Mouse (Mus musculus): Measurements from ENCODE around the gene Olfr113. TPM values are rescaled to one million over a fixed set of nuclear protein-coding genes. Genes with fewer than 3 reads are reported as not detected.
"Not testable (repeated sequence)": the region's sequence is repeated elsewhere in the genome, so short reads cannot be mapped to it uniquely, and the experiment has no call there.

The Olfr113 gene
- not detected for total RNA-seq (2022)

DNA sequence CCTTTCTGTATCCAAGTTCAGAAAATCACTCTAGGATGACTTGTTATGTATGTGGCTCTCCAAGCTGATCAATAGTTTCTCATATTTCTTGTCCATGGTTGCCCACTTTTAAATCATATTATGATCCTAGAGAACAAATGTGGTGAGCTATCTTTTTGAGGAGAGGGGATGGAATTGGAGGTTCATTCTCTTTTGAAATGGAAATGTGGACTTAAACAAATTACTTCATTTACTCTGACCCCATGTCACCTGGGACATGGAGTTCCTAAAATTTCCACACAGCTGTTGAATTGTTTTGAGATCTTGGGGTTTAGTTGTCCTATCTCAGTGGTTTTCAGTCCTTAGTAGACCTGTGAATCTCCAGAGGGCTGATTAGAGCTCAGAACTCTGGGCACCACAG, at the start of gene Olfr113:
Gene Olfr113, minus strand, starts transcription at position 101 of the 400 bp plus-strand sequence.
- DNase-seq (ENCODE audit: low spot score): no peak

- DNase-seq (ENCODE audit: low spot score): no peak
Measured at GRCm38 (mm10) chr17:37627009-37627408, 49.5 kb upstream of the Olfr113 start, which contains the start of the genes Olfr115 and Olfr116. Gene Olfr115, minus strand, starts transcription at chr17:37627109. Gene Olfr116, minus strand, starts transcription at chr17:37627199.

DNA sequence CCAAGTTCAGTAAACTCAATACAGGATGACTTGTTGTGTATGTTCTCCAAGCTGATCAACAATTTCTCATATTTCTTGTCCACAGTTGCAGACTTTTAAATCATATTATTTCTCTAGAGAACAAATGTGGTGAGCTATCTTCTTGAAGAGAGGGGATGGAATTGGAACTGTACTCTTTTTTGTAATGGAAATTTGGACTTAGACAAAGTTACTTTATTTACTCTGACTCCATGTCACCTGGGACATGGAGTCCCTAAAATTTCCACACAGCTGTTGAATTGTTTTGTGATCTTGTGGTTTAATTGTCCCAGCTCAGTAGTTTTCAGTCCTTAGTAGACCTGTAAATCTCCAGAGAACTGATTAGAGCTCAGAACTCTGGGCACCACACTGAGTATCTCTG, 15.2 kb upstream of the Olfr113 start, which contains the start of gene Olfr114:
Gene Olfr114, minus strand, starts transcription at position 101 of the 400 bp plus-strand sequence.
- no peak for DNase-seq (ENCODE audit: low spot score)

DNA sequence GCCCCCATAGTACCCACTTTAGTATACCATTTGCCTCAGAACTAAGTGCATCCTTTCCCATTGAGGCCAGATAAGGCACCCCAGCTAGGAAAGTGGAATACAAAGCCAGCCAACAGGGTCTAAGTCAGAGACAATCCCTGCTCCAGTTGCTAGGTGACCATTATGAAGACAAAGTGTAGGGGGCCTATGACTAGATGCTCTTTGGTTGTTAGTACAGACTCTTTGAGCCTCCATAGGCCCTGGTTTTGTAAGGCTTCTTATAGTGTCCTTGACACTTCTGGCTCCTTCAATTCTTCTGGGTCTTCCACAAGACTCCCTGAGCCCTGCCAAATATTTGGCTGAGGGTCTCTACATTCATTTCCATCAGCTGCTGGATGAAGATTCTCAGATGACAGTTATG, 8.1 kb downstream of the Olfr113 start, which contains the start of gene Olfr112:
Gene Olfr112, minus strand, starts transcription at position 101 of the 400 bp plus-strand sequence.
- DNase-seq (ENCODE audit: low spot score): no peak

- no peak for DNase-seq (ENCODE audit: low spot score)
Measured at GRCm38 (mm10) chr17:37558913-37559615, 18.4 kb downstream of the Olfr113 start.

DNA sequence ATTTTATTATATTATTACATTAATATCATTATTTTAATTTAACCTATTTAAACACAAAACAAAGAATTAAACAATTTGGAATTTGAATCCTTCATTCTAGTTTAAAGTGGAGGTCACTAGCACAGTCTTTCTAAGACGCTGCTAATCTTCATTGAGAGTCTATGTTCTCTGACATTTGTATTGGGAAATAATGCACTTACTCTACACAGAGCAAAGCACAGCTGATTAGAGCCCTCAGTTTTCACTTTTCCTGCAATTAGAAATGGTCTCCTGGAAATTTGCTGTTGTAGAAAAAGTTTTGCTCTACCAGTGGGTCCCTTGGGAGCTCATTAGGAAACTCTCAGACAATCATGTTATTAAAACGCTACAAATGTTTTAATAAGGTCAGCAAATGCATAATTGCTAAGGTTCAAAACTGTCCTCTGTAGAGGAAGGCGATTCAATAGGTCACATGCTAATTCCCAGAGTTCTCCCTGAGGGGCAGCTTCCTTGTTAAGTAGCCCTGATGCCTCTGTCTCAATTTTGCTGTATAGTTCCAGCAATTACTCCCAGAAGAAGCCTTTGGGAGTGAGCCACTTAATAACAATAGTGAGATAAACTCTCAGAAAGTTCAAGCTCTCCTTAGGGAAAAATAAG, 33.5 kb downstream of the Olfr113 start:
- DNase-seq (ENCODE audit: low spot score): no peak

- DNase-seq (ENCODE audit: low spot score): no peak
Measured at GRCm38 (mm10) chr17:37541454-37542119, 35.9 kb downstream of the Olfr113 start.

GRCm38 (mm10) chr17:37538416-37538815, 39.0 kb downstream of the Olfr113 start:
- not testable (repeated sequence) for DNase-seq (ENCODE audit: low spot score)

GRCm38 (mm10) chr17:37535173-37535572, 42.3 kb downstream of the Olfr113 start:
- DNase-seq (ENCODE audit: low spot score): no peak

- DNase-seq (ENCODE audit: low spot score): not testable (repeated sequence)
Measured at GRCm38 (mm10) chr17:37525427-37525826, 52.0 kb downstream of the Olfr113 start.

GRCm38 (mm10) chr17:37524612-37525011, 52.9 kb downstream of the Olfr113 start:
- not testable (repeated sequence) for DNase-seq (ENCODE audit: low spot score)

Other genes starting within 250 kb of the Olfr113 start
- not detected for gene Olfr103, start 238.0 kb downstream of the Olfr113 start, total RNA-seq (2022)
- not detected for gene Olfr104-ps, start 218.1 kb downstream of the Olfr113 start, total RNA-seq (2022)
- not detected for gene Olfr105-ps, start 198.6 kb downstream of the Olfr113 start, total RNA-seq (2022)
- gene Olfr106-ps, start 187.3 kb downstream of the Olfr113 start, total RNA-seq (2022): not detected
- gene Olfr107, start 178.4 kb downstream of the Olfr113 start, total RNA-seq (2022): not detected
- not detected for gene Olfr108, start 132.2 kb downstream of the Olfr113 start, total RNA-seq (2022)
- not detected for gene Olfr109, start 118.7 kb downstream of the Olfr113 start, total RNA-seq (2022)
- gene H2-M2, start 94.1 kb downstream of the Olfr113 start, total RNA-seq (2022): under 1 TPM in 1 of 4 experiments, not detected in 3; 0.20 TPM
- not detected for gene Olfr110, start 85.2 kb downstream of the Olfr113 start, total RNA-seq (2022)
- gene Olfr111, start 69.6 kb downstream of the Olfr113 start, total RNA-seq (2022): not detected
- gene Olfr112, start 8.2 kb downstream of the Olfr113 start, total RNA-seq (2022): not detected
- gene Olfr114, start 15.1 kb upstream of the Olfr113 start, total RNA-seq (2022): not detected
- gene Olfr115, start 49.4 kb upstream of the Olfr113 start, total RNA-seq (2022): not detected
- gene Olfr116, start 49.5 kb upstream of the Olfr113 start, total RNA-seq (2022): not detected
- not detected for gene Olfr117, start 86.1 kb upstream of the Olfr113 start, total RNA-seq (2022)
- not detected for gene Olfr118, start 89.3 kb upstream of the Olfr113 start, total RNA-seq (2022)
- not detected for gene Olfr119, start 118.9 kb upstream of the Olfr113 start, total RNA-seq (2022)
- gene Olfr120, start 144.1 kb upstream of the Olfr113 start, total RNA-seq (2022): not detected
- not detected for gene Olfr121, start 171.2 kb upstream of the Olfr113 start, total RNA-seq (2022)
- not detected for gene Olfr122, start 190.9 kb upstream of the Olfr113 start, total RNA-seq (2022)
- gene Olfr123, start 215.9 kb upstream of the Olfr113 start, total RNA-seq (2022): not detected
- gene Olfr124, start 222.2 kb upstream of the Olfr113 start, total RNA-seq (2022): not detected

All from heart, adult 8-10 months (tissue).